24 mouse cellular contexts compared by ENCODE assay signal in the genomic region with DNA sequence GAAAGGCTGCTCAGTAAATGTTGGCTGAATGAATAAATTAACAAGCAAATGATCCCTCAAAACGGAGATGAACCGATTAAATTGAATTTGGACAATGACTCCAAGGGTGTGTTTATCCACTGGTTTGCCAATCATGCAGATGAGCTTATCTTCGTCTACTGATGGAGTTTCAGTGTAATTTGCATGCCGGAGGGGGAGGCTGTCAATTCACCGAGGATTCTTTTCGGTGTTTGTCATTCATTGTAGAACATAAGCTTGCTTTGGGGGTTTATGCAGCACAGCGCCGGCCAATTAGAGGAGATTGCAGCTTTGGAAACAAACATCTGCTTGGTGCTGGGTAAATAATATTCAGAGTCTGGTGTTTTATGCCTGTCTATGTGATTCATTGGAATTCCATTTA.
A peak's percentile ranks its signal among the peaks of the same experiment; 100 is the strongest.
DNase-seq lines count a peak whose midpoint lies in the region; ATAC-seq and TF ChIP-seq lines count a peak whose summit lies in the region.
"Had no signal": no experiment of that assay in that cellular context is flagged by ENCODE, and none has a peak within 500 bp of the region (broad histone marks: within the 10 kb centered on the region; RNA-seq: fewer than 3 reads in every experiment).

No protein-coding gene starts in this region.

- H3K9me3 ChIP-seq in hindbrain, embryonic 13.5 days = no peaks in the 10 kb centered on the region
- H3K9me3 ChIP-seq in hindbrain, embryonic 10.5 days = no peaks in the 10 kb centered on the region
- no peaks in the 10 kb centered on the region for H3K9me3 ChIP-seq in neural tube, embryonic 13.5 days
- H3K9me3 ChIP-seq in forebrain, postnatal 0 days (ENCODE audit: low read length) = no peaks in the 10 kb centered on the region
- H3K9me3 ChIP-seq: embryonic facial prominence, embryonic 12.5 days; heart, embryonic 10.5 days; limb, embryonic 15.5 days; stomach, embryonic 15.5 days had no signal

- peak; percentile 24; the same call in 1 of the 2 replicates for ATAC-seq in hindbrain, embryonic 13.5 days (ENCODE audit: low FRiP score)
- ATAC-seq in neural tube, embryonic 13.5 days (ENCODE audit: low read depth) = no peak
- ATAC-seq in forebrain, postnatal 0 days = peak; percentile 68; the same call in 1 of the 2 replicates
- ATAC-seq: liver, postnatal 0 days had no signal

- no peak for DNase-seq in hindbrain, embryonic 10.5 days (ENCODE audit: low spot score)
- DNase-seq in neural tube, embryonic 10.5 days (ENCODE audit: extremely low spot score, low spot score) = no peak
- DNase-seq in forebrain, postnatal 0 days = peak; percentile 49
- DNase-seq in adrenal gland, adult 8-10 months = no peak
- no peak for DNase-seq in layer of hippocampus, postnatal 10 days (ENCODE audit: low spot score in 2 of 2)
- DNase-seq: adrenal gland, postnatal 10 days; cerebellum, adult 11 months; cerebellum, postnatal 10 days; gastrocnemius, postnatal 25 days; kidney, adult 18-20 months; kidney, postnatal 10 days; layer of hippocampus, postnatal 36 days; liver, postnatal 0 days; lung, postnatal 14 days; right cerebral cortex, postnatal 25 days; thymus, adult 18-20 months had no signal

- no peak for TF ChIP-seq CTCF in forebrain, postnatal 0 days (IDR thresholded peaks at IDR 0.05; ENCODE audit: low read depth)

- 48% methylated on average over 8 of the region's 8 CpGs for WGBS in hindbrain, embryonic 13.5 days
- 79% methylated on average over 8 of the region's 8 CpGs for WGBS in hindbrain, embryonic 10.5 days
- WGBS in neural tube, embryonic 13.5 days = 56% methylated on average over 8 of the region's 8 CpGs
- WGBS in forebrain, postnatal 0 days = 19% methylated on average over 8 of the region's 8 CpGs

- H3K4me3 ChIP-seq in hindbrain, embryonic 13.5 days = no peak overlapping the region
- H3K4me3 ChIP-seq in hindbrain, embryonic 10.5 days = no peak overlapping the region
- H3K4me3 ChIP-seq in neural tube, embryonic 13.5 days = no peak overlapping the region
- H3K4me3 ChIP-seq in forebrain, postnatal 0 days (ENCODE audit: low read depth, low read length) = no peak overlapping the region
- H3K4me3 ChIP-seq: embryonic facial prominence, embryonic 12.5 days; erythroblast, embryonic 14.5 days; heart, embryonic 10.5 days; limb, embryonic 15.5 days; myocyte; stomach, embryonic 15.5 days had no signal

- no peaks in the 10 kb centered on the region for H3K27me3 ChIP-seq in hindbrain, embryonic 13.5 days
- H3K27me3 ChIP-seq in hindbrain, embryonic 10.5 days (ENCODE audit: insufficient read depth, poor library complexity, severe bottlenecking) = no peaks in the 10 kb centered on the region
- H3K27me3 ChIP-seq in neural tube, embryonic 13.5 days = no peaks in the 10 kb centered on the region
- no peaks in the 10 kb centered on the region for H3K27me3 ChIP-seq in forebrain, postnatal 0 days (ENCODE audit: insufficient read depth, low read length)
- H3K27me3 ChIP-seq: embryonic facial prominence, embryonic 12.5 days; limb, embryonic 15.5 days; stomach, embryonic 15.5 days had no signal

- H3K4me2 ChIP-seq in hindbrain, embryonic 13.5 days = peak overlapping the region; percentile 15; the same call in 1 of the 2 replicates
- no peak overlapping the region for H3K4me2 ChIP-seq in neural tube, embryonic 13.5 days
- H3K4me2 ChIP-seq in forebrain, postnatal 0 days (ENCODE audit: low read depth) = 0 out of 2 replicates have a peak overlapping the region, but pooled peaks have one; percentile 2
- H3K4me2 ChIP-seq: embryonic facial prominence, embryonic 12.5 days; limb, embryonic 15.5 days; stomach, embryonic 15.5 days had no signal

- peaks cover 9% of the 10 kb centered on the region; the same call in 1 of the 2 replicates for H3K4me1 ChIP-seq in hindbrain, embryonic 13.5 days (replicated peaks)
- peaks cover 4% of the 10 kb centered on the region for H3K4me1 ChIP-seq in hindbrain, embryonic 10.5 days (replicated peaks)
- H3K4me1 ChIP-seq in neural tube, embryonic 13.5 days (replicated peaks) = peaks cover 5% of the 10 kb centered on the region; the same call in 1 of the 2 replicates
- H3K4me1 ChIP-seq in forebrain, postnatal 0 days (ENCODE audit: insufficient read depth) = peaks cover 13% of the 10 kb centered on the region
- H3K4me1 ChIP-seq: embryonic facial prominence, embryonic 12.5 days; heart, embryonic 10.5 days; limb, embryonic 15.5 days; stomach, embryonic 15.5 days had no signal

- no peaks in the 10 kb centered on the region for H3K36me3 ChIP-seq in hindbrain, embryonic 13.5 days
- H3K36me3 ChIP-seq in hindbrain, embryonic 10.5 days = no peaks in the 10 kb centered on the region
- H3K36me3 ChIP-seq in neural tube, embryonic 13.5 days = no peaks in the 10 kb centered on the region
- H3K36me3 ChIP-seq in forebrain, postnatal 0 days (ENCODE audit: insufficient read depth) = no peaks in the 10 kb centered on the region
- H3K36me3 ChIP-seq: embryonic facial prominence, embryonic 12.5 days; heart, embryonic 10.5 days; limb, embryonic 15.5 days; stomach, embryonic 15.5 days had no signal

- peak overlapping the region; percentile 3; the same call in 1 of the 2 replicates for H3K27ac ChIP-seq in hindbrain, embryonic 13.5 days
- H3K27ac ChIP-seq in hindbrain, embryonic 10.5 days = no peak overlapping the region
- 0 out of 2 replicates have a peak overlapping the region, but pooled peaks have one; percentile 33 for H3K27ac ChIP-seq in neural tube, embryonic 13.5 days (replicated peaks)
- no peak overlapping the region for H3K27ac ChIP-seq in forebrain, postnatal 0 days (ENCODE audit: low read depth, low read length)
- H3K27ac ChIP-seq: embryonic facial prominence, embryonic 12.5 days; heart, embryonic 10.5 days; limb, embryonic 15.5 days; stomach, embryonic 15.5 days had no signal

- H3K9ac ChIP-seq in hindbrain, embryonic 13.5 days = no peak overlapping the region
- H3K9ac ChIP-seq in neural tube, embryonic 13.5 days = no peak overlapping the region
- H3K9ac ChIP-seq in forebrain, postnatal 0 days = peak overlapping the region; percentile 18; the same call in 1 of the 2 replicates
- H3K9ac ChIP-seq: embryonic facial prominence, embryonic 12.5 days; limb, embryonic 15.5 days; liver, postnatal 0 days; stomach, embryonic 15.5 days had no signal

Comparison
In these comparisons a context has a peak if more than half of its experiments do, and no peak if none do; other contexts are left out.
1. H3K27ac ChIP-seq: peak in hindbrain, embryonic 13.5 days (single experiment) and neural tube, embryonic 13.5 days (single experiment); none in hindbrain, embryonic 10.5 days (single experiment) and forebrain, postnatal 0 days (single experiment).